Mouse (Mus musculus): ENCODE data around the gene Fbxo33. TPM values are rescaled to one million over a fixed set of nuclear protein-coding genes. Genes with fewer than 3 reads are reported as not detected.
"Not testable (repeated sequence)": the region's sequence is repeated elsewhere in the genome, so short reads cannot be mapped to it uniquely, and the experiment has no call there.

The Fbxo33 gene
- polyA plus RNA-seq (2016; fragmentation: Nextera tagmentation; extraction: Ambion mirVana), result 9.4 and 10.5 TPM in 2 replicates

DNA sequence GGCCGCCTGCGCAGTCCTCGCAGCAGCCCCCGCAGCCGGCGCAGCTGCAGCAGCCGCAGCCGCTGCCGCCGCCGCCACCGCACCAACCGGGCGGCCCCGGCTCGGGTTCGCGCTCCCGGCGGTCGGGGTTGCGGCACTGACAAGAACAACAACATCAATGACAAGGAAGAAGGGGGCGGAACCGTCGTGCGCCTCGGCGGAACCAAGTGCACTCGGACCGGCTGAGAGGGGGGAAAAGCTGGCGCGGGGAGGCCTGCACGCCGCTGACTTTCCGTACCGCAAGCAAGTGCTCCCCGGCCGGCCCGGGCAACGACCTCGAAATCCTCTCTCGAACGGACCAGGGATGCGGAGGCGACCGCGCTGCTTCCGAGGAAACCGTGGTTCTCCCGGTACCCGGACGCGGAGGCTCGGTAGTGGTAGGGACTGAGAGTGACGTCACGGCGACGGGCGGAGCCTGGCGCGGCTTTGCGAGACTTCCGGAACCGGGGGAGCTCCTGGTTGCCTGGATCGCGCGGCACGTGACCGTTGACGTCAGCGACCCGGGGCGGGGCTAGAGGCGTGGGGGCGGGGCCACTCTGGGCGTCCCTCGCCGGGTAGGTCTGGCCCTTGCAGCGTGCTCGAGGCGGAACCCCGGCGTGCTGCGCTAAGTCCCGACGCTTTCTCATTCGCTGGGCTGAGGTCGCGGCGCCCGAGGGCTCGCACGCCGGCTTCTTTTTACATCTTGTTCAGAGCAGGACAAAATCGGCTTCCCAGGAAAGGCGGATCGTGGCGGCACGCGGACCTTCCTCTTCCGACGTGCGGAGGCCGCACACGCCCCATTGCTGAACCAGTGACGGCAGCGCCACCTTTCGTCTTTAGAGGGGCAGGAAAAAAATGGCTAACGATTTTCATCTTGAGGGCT is at the start of gene Fbxo33:
Fbxo33 (minus strand) TSS at position 401 of the 901 bp plus-strand sequence.
- H3K4me2 ChIP-seq (replicated peaks), result peak within 1 kb of the TSS; percentile 74
- H3K27me3 ChIP-seq, result no peaks in the 10 kb centered on the region

DNA sequence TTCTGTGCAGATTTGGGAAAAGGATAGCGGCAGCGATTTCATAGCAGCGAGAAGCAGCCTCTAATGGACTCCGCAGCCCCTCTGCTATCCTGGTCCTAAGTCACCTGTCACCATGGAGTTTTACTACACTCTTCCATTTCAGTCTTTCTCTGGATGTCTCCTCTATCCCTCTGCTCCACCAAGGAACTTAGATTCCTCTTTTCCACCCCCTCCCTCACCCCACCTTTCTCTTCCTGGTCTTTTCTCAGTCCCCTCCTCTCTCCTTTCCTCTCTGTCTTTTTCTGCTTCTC is 46.4 kb upstream of the Fbxo33 start:
- no peaks in the 10 kb centered on the region for H3K9me3 ChIP-seq
- no peak overlapping the region for H3K9ac ChIP-seq (replicated peaks)
- H3K36me3 ChIP-seq, result no peaks in the 10 kb centered on the region
- no peak overlapping the region for H3K27ac ChIP-seq (replicated peaks)
- H3K4me1 ChIP-seq, result peaks cover 4% of the 10 kb centered on the region; the same call in 1 of the 2 replicates
- no peaks in the 10 kb centered on the region for H3K27me3 ChIP-seq
- WGBS, result 75% methylated on average over 4 of the region's 4 CpGs
- no peak overlapping the region for H3K4me3 ChIP-seq
- H3K4me2 ChIP-seq (replicated peaks), result peak overlapping the region; percentile 44
- peak; percentile 44 for ATAC-seq (ENCODE audit: low FRiP score, low read depth)

More for the DNA sequence above, at the start of gene Fbxo33:
- WGBS, result under 1% methylated on average over 99 of the region's 109 CpGs
- no peaks in the 10 kb centered on the region for H3K9me3 ChIP-seq
- H3K4me3 ChIP-seq, result peak within 1 kb of the TSS; percentile 97
- no peaks in the 10 kb centered on the region for H3K36me3 ChIP-seq
- H3K27ac ChIP-seq (replicated peaks), result peak within 1 kb of the TSS; percentile 93
- H3K4me1 ChIP-seq, result peaks cover 21% of the 10 kb centered on the region
- peak within 1 kb of the TSS; percentile 92 for H3K9ac ChIP-seq (replicated peaks)
- ATAC-seq (ENCODE audit: low FRiP score, low read depth), result peak; percentile 98

- ATAC-seq (ENCODE audit: low FRiP score, low read depth), result peak; percentile 70
Observed at GRCm38 (mm10) chr12:59265207-59265941, 45.8 kb upstream of the Fbxo33 start.

DNA sequence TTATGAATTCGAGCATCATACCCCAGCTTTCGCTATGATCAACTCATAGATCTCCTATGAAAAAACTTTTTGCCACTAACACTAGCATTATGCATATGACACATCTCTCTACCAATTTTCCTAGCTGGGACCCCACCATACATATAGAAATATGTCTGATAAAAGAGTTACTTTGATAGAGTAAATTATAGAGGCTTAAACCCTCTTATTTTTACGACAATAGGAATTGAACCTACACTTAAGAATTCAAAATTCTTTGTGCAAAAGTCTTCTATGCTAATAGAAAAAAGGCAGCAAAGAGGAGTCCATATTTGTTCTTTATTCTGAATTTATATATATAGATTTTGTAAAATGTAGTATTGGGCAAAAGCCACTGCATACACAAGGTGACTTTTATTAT is 43.3 kb upstream of the Fbxo33 start:
- WGBS, result 86% methylated on average over 3 of the region's 3 CpGs
- no peak for ATAC-seq (ENCODE audit: low FRiP score, low read depth)

More at GRCm38 (mm10) chr12:59265207-59265941, 45.8 kb upstream of the Fbxo33 start:
- no peak overlapping the region for H3K4me3 ChIP-seq
- no peaks in the 10 kb centered on the region for H3K9me3 ChIP-seq
- WGBS, result 31% methylated on average over 15 of the region's 15 CpGs
- H3K36me3 ChIP-seq, result no peaks in the 10 kb centered on the region
- no peak overlapping the region for H3K27ac ChIP-seq (replicated peaks)
- H3K9ac ChIP-seq (replicated peaks), result no peak overlapping the region
- H3K27me3 ChIP-seq, result no peaks in the 10 kb centered on the region
- H3K4me2 ChIP-seq (replicated peaks), result peak overlapping the region; percentile 44
- peaks cover 8% of the 10 kb centered on the region; the same call in 1 of the 2 replicates for H3K4me1 ChIP-seq

GRCm38 (mm10) chr12:59260798-59261197 is 41.3 kb upstream of the Fbxo33 start:
- no peaks in the 10 kb centered on the region for H3K9me3 ChIP-seq
- H3K9ac ChIP-seq (replicated peaks), result no peak overlapping the region
- H3K36me3 ChIP-seq, result no peaks in the 10 kb centered on the region
- peak overlapping the region; percentile 66 for H3K27ac ChIP-seq (replicated peaks)
- H3K4me1 ChIP-seq, result peaks cover 9% of the 10 kb centered on the region; the same call in 1 of the 2 replicates
- 66% methylated on average over 2 of the region's 2 CpGs for WGBS
- no peak for ATAC-seq (ENCODE audit: low FRiP score, low read depth)
- H3K4me3 ChIP-seq, result no peak overlapping the region
- H3K4me2 ChIP-seq (replicated peaks), result no peak overlapping the region
- no peaks in the 10 kb centered on the region for H3K27me3 ChIP-seq

More for the DNA sequence above, 43.3 kb upstream of the Fbxo33 start:
- Histone ChIP-seq H3K27me3 (no peaks in the 10 kb centered on the region), H3K4me2 (replicated peaks) (no peak overlapping the region), H3K9ac (replicated peaks) (no peak overlapping the region), H3K4me3 (no peak overlapping the region), H3K27ac (replicated peaks) (no peak overlapping the region), H3K36me3 (no peaks in the 10 kb centered on the region), H3K9me3 (no peaks in the 10 kb centered on the region), H3K4me1 (peaks cover 10% of the 10 kb centered on the region; the same call in 1 of the 2 replicates)

- H3K27ac ChIP-seq (replicated peaks), result peak overlapping the region; percentile 66
- H3K4me1 ChIP-seq, result 0 out of 2 replicates have a peak, but pooled peaks cover 7% of the 10 kb centered on the region
- no peak overlapping the region for H3K4me3 ChIP-seq
- ATAC-seq (ENCODE audit: low FRiP score, low read depth), result peak; percentile 65
- H3K9me3 ChIP-seq, result no peaks in the 10 kb centered on the region
- H3K9ac ChIP-seq (replicated peaks), result no peak overlapping the region
- no peaks in the 10 kb centered on the region for H3K27me3 ChIP-seq
- H3K4me2 ChIP-seq (replicated peaks), result no peak overlapping the region
- H3K36me3 ChIP-seq, result no peaks in the 10 kb centered on the region
Observed at GRCm38 (mm10) chr12:59260362-59260761, 40.8 kb upstream of the Fbxo33 start.

DNA sequence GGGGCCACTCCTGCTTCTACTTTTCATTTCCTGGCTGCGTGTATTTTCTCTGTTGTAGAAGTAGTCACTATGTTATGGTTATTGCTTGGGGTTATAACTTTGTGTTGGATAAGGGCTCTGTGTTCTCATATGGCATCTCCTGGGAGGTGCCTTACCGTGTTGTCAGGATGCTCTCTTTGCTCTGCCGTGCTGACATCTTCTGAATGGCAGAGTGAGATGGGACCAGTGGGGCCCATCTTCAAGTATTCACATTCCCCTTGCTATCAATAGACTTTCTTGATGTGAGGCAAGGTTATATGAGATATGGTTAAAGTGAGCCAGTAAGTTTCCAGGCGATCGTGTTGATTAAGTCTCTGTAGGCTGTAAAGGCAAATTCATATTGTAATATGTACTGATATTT is 39.5 kb upstream of the Fbxo33 start:
- WGBS, result 93% methylated on average over 5 of the region's 5 CpGs
- no peak for ATAC-seq (ENCODE audit: low FRiP score, low read depth)
- H3K4me2 ChIP-seq (replicated peaks), result no peak overlapping the region
- no peaks in the 10 kb centered on the region for H3K27me3 ChIP-seq
- no peak overlapping the region for H3K4me3 ChIP-seq
- H3K9me3 ChIP-seq, result no peaks in the 10 kb centered on the region
- H3K9ac ChIP-seq (replicated peaks), result no peak overlapping the region
- no peaks in the 10 kb centered on the region for H3K36me3 ChIP-seq
- H3K4me1 ChIP-seq, result 0 out of 2 replicates have a peak, but pooled peaks cover 7% of the 10 kb centered on the region
- H3K27ac ChIP-seq (replicated peaks), result no peak overlapping the region

GRCm38 (mm10) chr12:59250259-59250827 is 30.8 kb upstream of the Fbxo33 start:
- Histone ChIP-seq H3K4me3 (no peak overlapping the region), H3K4me2 (replicated peaks) (no peak overlapping the region), H3K27me3 (no peaks in the 10 kb centered on the region), H3K9me3 (no peaks in the 10 kb centered on the region), H3K36me3 (no peaks in the 10 kb centered on the region), H3K4me1 (no peaks in the 10 kb centered on the region), H3K9ac (replicated peaks) (no peak overlapping the region), H3K27ac (replicated peaks) (no peak overlapping the region)
- 85% methylated on average over 2 of the region's 2 CpGs for WGBS
- ATAC-seq (ENCODE audit: low FRiP score, low read depth), result no peak

DNA sequence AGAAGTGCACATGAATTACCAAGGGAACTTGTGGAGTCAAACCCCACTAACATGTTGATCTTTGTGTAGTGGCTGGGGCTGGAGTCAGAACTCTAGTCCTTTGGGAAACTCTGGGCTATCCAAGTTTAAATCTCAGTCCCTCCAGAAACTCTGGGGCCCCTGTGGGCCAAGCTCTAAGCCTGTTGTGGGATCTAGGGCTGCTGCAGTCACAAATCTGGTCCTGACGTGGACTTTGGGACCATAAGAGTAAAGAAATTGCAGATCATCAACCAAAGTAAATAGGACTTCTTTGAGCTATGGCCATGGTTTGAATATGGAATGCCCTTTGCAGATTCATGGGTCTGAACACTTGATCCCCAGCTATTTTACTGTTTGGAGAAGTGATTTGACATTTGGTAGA is 29.4 kb upstream of the Fbxo33 start:
- ATAC-seq (ENCODE audit: low FRiP score, low read depth), result no peak
- H3K9ac ChIP-seq (replicated peaks), result no peak overlapping the region
- no peaks in the 10 kb centered on the region for H3K4me1 ChIP-seq
- no peaks in the 10 kb centered on the region for H3K27me3 ChIP-seq
- 75% methylated on average over 1 of the region's 1 CpGs for WGBS
- H3K4me3 ChIP-seq, result no peak overlapping the region
- H3K9me3 ChIP-seq, result no peaks in the 10 kb centered on the region
- H3K4me2 ChIP-seq (replicated peaks), result no peak overlapping the region
- no peak overlapping the region for H3K27ac ChIP-seq (replicated peaks)
- H3K36me3 ChIP-seq, result no peaks in the 10 kb centered on the region

GRCm38 (mm10) chr12:59241031-59241430 is 21.5 kb upstream of the Fbxo33 start:
- ATAC-seq (ENCODE audit: low FRiP score, low read depth); H3K4me3 ChIP-seq; H3K4me2 ChIP-seq (replicated peaks); H3K27me3 ChIP-seq; H3K36me3 ChIP-seq; H3K9me3 ChIP-seq; H3K9ac ChIP-seq (replicated peaks); H3K27ac ChIP-seq (replicated peaks); H3K4me1 ChIP-seq: not testable (repeated sequence)
- WGBS, result 88% methylated on average over 8 of the region's 8 CpGs

- no peak overlapping the region for H3K9ac ChIP-seq (replicated peaks)
- no peaks in the 10 kb centered on the region for H3K9me3 ChIP-seq
- no peaks in the 10 kb centered on the region for H3K36me3 ChIP-seq
- H3K27me3 ChIP-seq, result no peaks in the 10 kb centered on the region
- H3K4me1 ChIP-seq, result no peaks in the 10 kb centered on the region
- WGBS, result 89% methylated on average over 5 of the region's 5 CpGs
- no peak overlapping the region for H3K4me2 ChIP-seq (replicated peaks)
- H3K4me3 ChIP-seq, result no peak overlapping the region
- H3K27ac ChIP-seq (replicated peaks), result no peak overlapping the region
- no peak for ATAC-seq (ENCODE audit: low FRiP score, low read depth)
Observed at GRCm38 (mm10) chr12:59238434-59238833, 18.9 kb upstream of the Fbxo33 start.

DNA sequence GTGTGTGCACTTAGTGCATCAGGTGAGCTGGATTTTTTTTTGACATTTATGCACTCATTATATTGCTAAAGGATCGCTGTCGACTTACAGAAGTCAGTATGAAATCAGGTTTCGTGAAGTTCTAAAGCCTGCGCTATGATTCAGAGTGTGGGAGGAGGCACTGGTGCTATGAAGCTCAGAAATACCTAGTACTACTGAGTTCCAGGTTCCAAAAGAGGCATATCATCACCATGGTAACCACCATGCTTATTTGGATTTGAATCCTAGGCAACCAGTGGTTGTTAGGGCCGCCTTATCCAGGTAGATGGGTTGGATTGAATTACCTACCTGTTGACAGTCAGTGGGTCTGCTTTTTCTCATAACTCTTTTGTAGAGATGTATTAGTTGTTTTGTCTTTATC is 8.9 kb upstream of the Fbxo33 start:
- Histone ChIP-seq H3K4me1 (no peaks in the 10 kb centered on the region), H3K36me3 (no peaks in the 10 kb centered on the region), H3K9ac (replicated peaks) (no peak overlapping the region), H3K27ac (replicated peaks) (no peak overlapping the region), H3K9me3 (no peaks in the 10 kb centered on the region), H3K4me3 (no peak overlapping the region), H3K27me3 (no peaks in the 10 kb centered on the region), H3K4me2 (replicated peaks) (no peak overlapping the region)
- 92% methylated on average over 5 of the region's 5 CpGs for WGBS
- no peak for ATAC-seq (ENCODE audit: low FRiP score, low read depth)

Measured in midbrain, embryonic 12.5 days (tissue).